Mouse (Mus musculus): ENCODE results near the gene Arsb. TPM values are rescaled to one million over a fixed set of nuclear protein-coding genes. Genes with fewer than 3 reads are reported as not detected.
"Not testable (repeated sequence)": the region's sequence is repeated elsewhere in the genome, so short reads cannot be mapped to it uniquely, and the experiment has no call there.

The Arsb gene
- polyA plus RNA-seq, 1 experiment = 49.7 TPM

GRCm38 (mm10) chr13:93792945-93793642 lies 21.7 kb downstream of the Arsb start:
- Histone ChIP-seq H3K4me3 (replicated peaks; ENCODE audit: insufficient read depth, low read depth, low read length) (no peak overlapping the region), H3K27ac (ENCODE audit: insufficient read depth, low read length) (no peak overlapping the region), H3K4me1 (ENCODE audit: control insufficient read depth, insufficient read depth, low read length) (peaks cover 3% of the 10 kb centered on the region), H3K27me3 (ENCODE audit: control insufficient read depth, insufficient read depth, low read length) (no peaks in the 10 kb centered on the region)
- WGBS = 56% methylated on average over 11 of the region's 11 CpGs
- TF ChIP-seq CTCF (IDR thresholded peaks at IDR 0.05; ENCODE audit: borderline replicate concordance, insufficient read depth, low read depth, low read length) (peak; percentile 33; the same call in 1 of the 2 replicates), POLR2A (IDR thresholded peaks at IDR 0.05; ENCODE audit: borderline replicate concordance, insufficient read depth, low read length) (no peak)
- DNase-seq = peak in 1 of 2 experiments; percentile 46

- TF ChIP-seq POLR2A (IDR thresholded peaks at IDR 0.05; ENCODE audit: borderline replicate concordance, insufficient read depth, low read length) (no peak), CTCF (IDR thresholded peaks at IDR 0.05; ENCODE audit: borderline replicate concordance, insufficient read depth, low read depth, low read length) (no peak)
- 78% methylated on average over 10 of the region's 10 CpGs for WGBS
- H3K27me3 ChIP-seq (ENCODE audit: control insufficient read depth, insufficient read depth, low read length) = no peaks in the 10 kb centered on the region
- no peak overlapping the region for H3K27ac ChIP-seq (ENCODE audit: insufficient read depth, low read length)
- no peaks in the 10 kb centered on the region for H3K4me1 ChIP-seq (ENCODE audit: control insufficient read depth, insufficient read depth, low read length)
- no peak for DNase-seq
- no peak overlapping the region for H3K4me3 ChIP-seq (replicated peaks; ENCODE audit: insufficient read depth, low read depth, low read length)
Observed at GRCm38 (mm10) chr13:93793643-93794182, 22.3 kb downstream of the Arsb start.

- DNase-seq = no peak
- 78% methylated on average over 5 of the region's 5 CpGs for WGBS
- Histone ChIP-seq H3K27ac (ENCODE audit: insufficient read depth, low read length) (no peak overlapping the region), H3K27me3 (ENCODE audit: control insufficient read depth, insufficient read depth, low read length) (no peaks in the 10 kb centered on the region), H3K4me3 (replicated peaks; ENCODE audit: insufficient read depth, low read depth, low read length) (no peak overlapping the region), H3K4me1 (ENCODE audit: control insufficient read depth, insufficient read depth, low read length) (no peaks in the 10 kb centered on the region)
- TF ChIP-seq POLR2A (IDR thresholded peaks at IDR 0.05; ENCODE audit: borderline replicate concordance, insufficient read depth, low read length) (no peak), CTCF (IDR thresholded peaks at IDR 0.05; ENCODE audit: borderline replicate concordance, insufficient read depth, low read depth, low read length) (no peak)
Observed at GRCm38 (mm10) chr13:93797011-93797600, 25.7 kb downstream of the Arsb start.

- not testable (repeated sequence) for H3K27me3 ChIP-seq (ENCODE audit: control insufficient read depth, insufficient read depth, low read length); DNase-seq; H3K4me1 ChIP-seq (ENCODE audit: control insufficient read depth, insufficient read depth, low read length); H3K4me3 ChIP-seq (replicated peaks; ENCODE audit: insufficient read depth, low read depth, low read length); H3K27ac ChIP-seq (ENCODE audit: insufficient read depth, low read length)
- 97% methylated on average over 2 of the region's 2 CpGs for WGBS
Observed at GRCm38 (mm10) chr13:93810311-93810710, 38.9 kb downstream of the Arsb start.

- no peak overlapping the region for H3K27ac ChIP-seq (ENCODE audit: insufficient read depth, low read length)
- DNase-seq = no peak
- TF ChIP-seq CTCF (IDR thresholded peaks at IDR 0.05; ENCODE audit: borderline replicate concordance, insufficient read depth, low read depth, low read length) = no peak
- no peak for TF ChIP-seq POLR2A (IDR thresholded peaks at IDR 0.05; ENCODE audit: borderline replicate concordance, insufficient read depth, low read length)
- H3K27me3 ChIP-seq (ENCODE audit: control insufficient read depth, insufficient read depth, low read length) = no peaks in the 10 kb centered on the region
- no peak overlapping the region for H3K4me3 ChIP-seq (replicated peaks; ENCODE audit: insufficient read depth, low read depth, low read length)
- H3K4me1 ChIP-seq (ENCODE audit: control insufficient read depth, insufficient read depth, low read length) = no peaks in the 10 kb centered on the region
- 96% methylated on average over 6 of the region's 6 CpGs for WGBS
Observed at GRCm38 (mm10) chr13:93814081-93814480, 42.7 kb downstream of the Arsb start.

GRCm38 (mm10) chr13:93814676-93815075 lies 43.2 kb downstream of the Arsb start:
- 96% methylated on average over 12 of the region's 12 CpGs for WGBS
- DNase-seq = no peak
- Histone ChIP-seq H3K27ac (ENCODE audit: insufficient read depth, low read length) (no peak overlapping the region), H3K4me3 (replicated peaks; ENCODE audit: insufficient read depth, low read depth, low read length) (no peak overlapping the region), H3K27me3 (ENCODE audit: control insufficient read depth, insufficient read depth, low read length) (no peaks in the 10 kb centered on the region), H3K4me1 (ENCODE audit: control insufficient read depth, insufficient read depth, low read length) (no peaks in the 10 kb centered on the region)
- TF ChIP-seq POLR2A (IDR thresholded peaks at IDR 0.05; ENCODE audit: borderline replicate concordance, insufficient read depth, low read length) (no peak), CTCF (IDR thresholded peaks at IDR 0.05; ENCODE audit: borderline replicate concordance, insufficient read depth, low read depth, low read length) (no peak)

GRCm38 (mm10) chr13:93815128-93815527 lies 43.7 kb downstream of the Arsb start:
- no peaks in the 10 kb centered on the region for H3K27me3 ChIP-seq (ENCODE audit: control insufficient read depth, insufficient read depth, low read length)
- no peak for DNase-seq
- WGBS = 89% methylated on average over 11 of the region's 11 CpGs
- H3K4me3 ChIP-seq (replicated peaks; ENCODE audit: insufficient read depth, low read depth, low read length) = no peak overlapping the region
- no peak for TF ChIP-seq POLR2A (IDR thresholded peaks at IDR 0.05; ENCODE audit: borderline replicate concordance, insufficient read depth, low read length)
- H3K27ac ChIP-seq (ENCODE audit: insufficient read depth, low read length) = no peak overlapping the region
- no peaks in the 10 kb centered on the region for H3K4me1 ChIP-seq (ENCODE audit: control insufficient read depth, insufficient read depth, low read length)

GRCm38 (mm10) chr13:93816127-93816526 lies 44.7 kb downstream of the Arsb start:
- no peak for DNase-seq
- Histone ChIP-seq H3K27me3 (ENCODE audit: control insufficient read depth, insufficient read depth, low read length) (no peaks in the 10 kb centered on the region), H3K4me3 (replicated peaks; ENCODE audit: insufficient read depth, low read depth, low read length) (no peak overlapping the region), H3K27ac (ENCODE audit: insufficient read depth, low read length) (no peak overlapping the region), H3K4me1 (ENCODE audit: control insufficient read depth, insufficient read depth, low read length) (0 out of 2 replicates have a peak, but pooled peaks cover 3% of the 10 kb centered on the region)
- TF ChIP-seq CTCF (IDR thresholded peaks at IDR 0.05; ENCODE audit: borderline replicate concordance, insufficient read depth, low read depth, low read length) (no peak), POLR2A (IDR thresholded peaks at IDR 0.05; ENCODE audit: borderline replicate concordance, insufficient read depth, low read length) (no peak)
- WGBS = 95% methylated on average over 2 of the region's 2 CpGs

All from cerebellum, adult 2 months (tissue).